Mouse (Mus musculus): ENCODE data around the gene Trem3. TPM values are rescaled to one million over a fixed set of nuclear protein-coding genes. Genes with fewer than 3 reads are reported as not detected.
A peak's percentile ranks its signal among the peaks of the same experiment; 100 is the strongest.

Gene Trem3
- polyA plus RNA-seq, 1 experiment: 0.38 TPM

DNA sequence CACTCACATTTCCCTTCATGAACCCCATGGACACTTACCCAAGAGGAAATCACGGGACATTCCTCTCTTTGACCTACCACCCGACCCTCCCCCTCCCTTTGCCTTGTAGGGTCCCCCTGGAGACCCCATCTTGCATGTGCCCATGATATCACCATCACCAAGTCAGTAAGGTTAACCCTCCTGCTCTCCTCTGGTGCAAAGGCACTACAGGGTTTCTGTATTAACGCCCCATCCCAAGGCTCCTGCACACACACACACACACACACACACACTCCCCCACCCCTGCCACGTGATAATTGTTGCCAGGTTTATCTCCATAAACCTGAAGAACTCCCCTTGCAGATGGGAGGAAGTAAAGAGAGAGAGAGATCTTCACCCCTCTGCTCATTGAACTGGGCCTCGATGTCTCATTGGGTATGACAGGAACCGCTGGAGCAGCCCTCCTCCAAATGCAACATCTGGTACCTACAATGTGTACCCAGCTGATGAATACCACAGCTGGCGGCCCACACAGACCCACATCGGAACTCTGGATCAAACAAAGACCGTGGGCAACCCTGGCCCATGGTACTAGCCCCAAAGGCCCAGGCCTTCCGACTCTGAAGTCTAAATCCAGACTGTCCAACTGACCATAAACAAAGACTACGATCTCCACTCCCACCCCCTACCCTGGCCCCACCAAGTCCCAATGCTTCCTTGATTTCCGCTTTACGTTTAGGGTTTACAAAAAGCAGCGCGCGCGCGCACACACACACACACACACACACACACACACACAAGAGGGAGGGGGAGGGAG, 33.6 kb downstream of the Trem3 start:
- Histone ChIP-seq H3K4me1 (ENCODE audit: control insufficient read depth, insufficient read depth, low read length) (no peaks in the 10 kb centered on the region), H3K27ac (ENCODE audit: insufficient read depth, low read length) (no peak overlapping the region), H3K4me3 (ENCODE audit: insufficient read depth, low read length) (no peak overlapping the region)

DNA sequence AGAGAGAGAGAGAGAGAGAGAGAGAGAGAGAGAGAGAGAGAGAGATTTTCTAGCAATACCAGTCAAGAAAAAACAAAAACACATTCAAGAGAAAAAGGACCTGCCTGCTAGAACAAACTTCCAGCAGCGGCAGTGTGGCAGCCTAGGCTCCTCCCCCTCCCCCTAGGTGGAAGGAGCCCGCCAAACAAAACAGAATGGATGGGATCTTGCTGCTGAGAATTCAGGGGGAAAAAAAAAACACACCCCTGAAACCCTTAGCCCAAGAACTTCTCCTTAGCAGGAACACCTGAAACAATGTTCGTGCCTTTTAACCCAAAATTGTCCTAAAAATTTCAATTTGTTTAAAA, 34.1 kb downstream of the Trem3 start:
- H3K4me1 ChIP-seq (ENCODE audit: control insufficient read depth, insufficient read depth, low read length): no peaks in the 10 kb centered on the region
- no peak overlapping the region for H3K27ac ChIP-seq (ENCODE audit: insufficient read depth, low read length)
- no peak for TF ChIP-seq POLR2A (IDR thresholded peaks at IDR 0.05; ENCODE audit: extremely low read depth, insufficient read depth, low read length)
- no peak overlapping the region for H3K4me3 ChIP-seq (ENCODE audit: insufficient read depth, low read length)

More for the DNA sequence above, 33.6 kb downstream of the Trem3 start:
- TF ChIP-seq CTCF (IDR thresholded peaks at IDR 0.05; ENCODE audit: extremely low read depth, insufficient read depth, low read length): no peak

DNA sequence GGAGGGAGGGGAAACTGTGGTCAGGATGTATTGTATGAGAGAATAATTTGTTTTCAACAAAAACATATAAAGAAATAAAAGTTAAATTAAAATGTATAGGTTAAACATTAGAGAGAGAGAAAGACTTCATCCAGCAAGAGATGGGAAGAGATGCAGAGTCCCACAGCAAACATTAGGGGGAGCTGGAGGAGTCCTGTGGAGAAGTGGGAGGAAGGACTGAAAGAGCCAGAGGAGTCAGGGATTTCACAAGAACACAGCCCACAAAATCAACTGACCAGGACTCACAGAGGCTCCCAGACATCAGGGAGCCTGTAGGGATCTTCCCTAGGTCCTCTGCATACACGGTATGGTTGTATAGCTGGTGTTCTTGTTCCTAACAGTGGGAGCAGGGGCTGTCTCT, 39.2 kb downstream of the Trem3 start:
- no peaks in the 10 kb centered on the region for H3K4me1 ChIP-seq (ENCODE audit: control insufficient read depth, insufficient read depth, low read length)
- H3K27ac ChIP-seq (ENCODE audit: insufficient read depth, low read length): no peak overlapping the region
- H3K4me3 ChIP-seq (ENCODE audit: insufficient read depth, low read length): no peak overlapping the region
- TF ChIP-seq CTCF (IDR thresholded peaks at IDR 0.05; ENCODE audit: extremely low read depth, insufficient read depth, low read length) (peak; percentile 35; the same call in 1 of the 2 replicates), POLR2A (IDR thresholded peaks at IDR 0.05; ENCODE audit: extremely low read depth, insufficient read depth, low read length) (no peak)

DNA sequence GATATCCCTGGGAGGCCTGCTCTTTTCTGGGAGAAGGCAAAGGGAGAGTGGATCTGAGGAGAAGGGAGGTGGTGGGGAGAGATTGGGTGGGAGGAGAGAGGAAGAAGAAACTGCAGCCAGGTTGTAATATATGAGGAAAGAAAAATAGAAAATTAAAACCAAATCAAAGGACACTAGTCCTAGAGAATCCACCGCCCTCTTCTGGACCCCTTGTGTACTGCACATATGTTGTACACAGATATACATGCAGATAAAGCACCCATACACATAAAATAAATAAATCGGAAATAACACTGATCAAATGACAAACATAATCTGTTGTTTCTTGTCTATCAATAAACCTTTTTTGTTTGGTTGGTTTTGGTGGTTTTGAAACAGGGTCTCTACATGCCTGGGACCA, 39.7 kb downstream of the Trem3 start:
- TF ChIP-seq POLR2A (IDR thresholded peaks at IDR 0.05; ENCODE audit: extremely low read depth, insufficient read depth, low read length): no peak
- no peak for TF ChIP-seq CTCF (IDR thresholded peaks at IDR 0.05; ENCODE audit: extremely low read depth, insufficient read depth, low read length)
- no peaks in the 10 kb centered on the region for H3K4me1 ChIP-seq (ENCODE audit: control insufficient read depth, insufficient read depth, low read length)
- H3K4me3 ChIP-seq (ENCODE audit: insufficient read depth, low read length): no peak overlapping the region
- H3K27ac ChIP-seq (ENCODE audit: insufficient read depth, low read length): no peak overlapping the region

DNA sequence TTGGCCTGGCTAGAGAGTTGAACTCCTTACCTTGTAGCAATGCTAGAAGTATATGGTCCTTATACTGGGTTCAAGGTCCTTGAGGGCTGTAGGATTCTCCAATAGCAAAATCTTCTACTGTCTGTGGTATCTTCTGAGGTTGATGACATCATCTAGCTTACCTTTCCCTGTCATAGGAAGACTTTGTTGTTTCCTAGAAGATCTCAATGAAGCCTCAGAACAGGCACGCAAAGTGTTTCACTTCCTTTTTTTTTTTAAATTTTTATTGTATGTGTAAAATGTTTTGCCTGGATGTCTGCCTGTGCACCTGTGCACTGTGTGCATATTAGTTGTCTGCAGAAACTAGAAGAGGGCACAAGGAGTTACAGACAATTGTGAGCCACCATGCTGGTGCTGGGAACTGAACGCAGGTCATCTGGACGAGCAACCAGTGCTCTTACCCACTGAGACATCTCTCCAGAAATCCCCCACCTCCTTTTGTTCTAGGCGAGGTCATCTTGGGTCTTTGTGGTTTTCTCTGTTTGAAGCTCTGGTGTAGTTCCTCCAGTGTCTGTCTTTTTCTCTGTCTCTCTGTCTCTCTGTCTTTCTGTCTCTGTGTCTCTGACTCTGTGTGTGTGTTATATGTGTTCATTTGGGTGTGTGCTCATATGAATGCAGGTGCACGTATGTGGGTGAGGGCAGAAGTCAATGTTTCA, 46.1 kb downstream of the Trem3 start:
- H3K4me1 ChIP-seq (ENCODE audit: control insufficient read depth, insufficient read depth, low read length): no peaks in the 10 kb centered on the region
- no peak overlapping the region for H3K27ac ChIP-seq (ENCODE audit: insufficient read depth, low read length)
- H3K4me3 ChIP-seq (ENCODE audit: insufficient read depth, low read length): no peak overlapping the region
- no peak for TF ChIP-seq CTCF (IDR thresholded peaks at IDR 0.05; ENCODE audit: extremely low read depth, insufficient read depth, low read length)
- no peak for TF ChIP-seq POLR2A (IDR thresholded peaks at IDR 0.05; ENCODE audit: extremely low read depth, insufficient read depth, low read length)

DNA sequence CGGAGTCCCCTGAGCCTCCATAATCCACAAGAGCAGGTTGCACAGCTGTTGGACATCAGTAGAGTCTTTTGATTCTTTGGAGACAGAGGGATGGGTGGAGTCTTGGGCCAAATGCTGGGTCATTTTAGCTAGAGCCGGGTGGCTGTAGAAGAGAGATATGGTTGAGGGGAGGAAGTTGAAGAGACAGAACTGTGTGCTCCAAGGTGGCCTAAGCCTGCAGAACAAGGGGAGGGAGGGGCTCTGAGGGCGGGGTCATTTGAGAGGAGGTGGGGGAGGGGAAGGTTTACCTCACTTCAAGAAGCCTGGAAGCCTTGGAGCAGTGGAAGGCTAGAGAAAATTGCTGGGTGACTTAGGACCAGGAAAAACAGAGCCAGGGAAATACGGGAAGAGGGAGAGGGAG, 51.6 kb downstream of the Trem3 start, which contains the start of gene Treml2:
Treml2 (plus strand) TSS at position 296 of the 400 bp plus-strand sequence.
- Histone ChIP-seq H3K27ac (ENCODE audit: insufficient read depth, low read length) (no peak within 1 kb of the TSS), H3K4me3 (ENCODE audit: insufficient read depth, low read length) (no peak within 1 kb of the TSS), H3K4me1 (ENCODE audit: control insufficient read depth, insufficient read depth, low read length) (no peaks in the 10 kb centered on the region)
- TF ChIP-seq POLR2A (IDR thresholded peaks at IDR 0.05; ENCODE audit: extremely low read depth, insufficient read depth, low read length) (no peak), CTCF (IDR thresholded peaks at IDR 0.05; ENCODE audit: extremely low read depth, insufficient read depth, low read length) (no peak)

DNA sequence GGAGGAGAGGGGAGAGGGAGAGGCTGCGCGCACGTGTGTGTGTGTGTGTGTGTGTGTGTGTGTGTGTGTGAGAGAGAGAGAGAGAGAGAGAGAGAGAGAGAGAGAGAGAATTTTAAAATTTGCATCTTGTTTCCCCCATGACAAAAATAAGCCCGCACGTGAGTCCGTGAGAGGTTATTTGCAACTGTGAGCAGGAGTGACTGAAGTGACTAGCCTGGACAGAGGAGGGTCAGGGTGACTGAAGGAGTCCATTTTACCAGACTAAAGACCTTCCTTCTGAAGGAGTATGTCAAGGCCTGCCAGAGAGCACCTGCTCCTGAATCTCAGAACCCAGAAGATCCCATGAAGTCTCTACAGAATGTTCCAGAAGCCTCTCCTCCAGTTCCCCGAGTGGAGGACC, 52.2 kb downstream of the Trem3 start:
- no peak overlapping the region for H3K4me3 ChIP-seq (ENCODE audit: insufficient read depth, low read length)
- TF ChIP-seq CTCF (IDR thresholded peaks at IDR 0.05; ENCODE audit: extremely low read depth, insufficient read depth, low read length) (no peak), POLR2A (IDR thresholded peaks at IDR 0.05; ENCODE audit: extremely low read depth, insufficient read depth, low read length) (no peak)
- no peaks in the 10 kb centered on the region for H3K4me1 ChIP-seq (ENCODE audit: control insufficient read depth, insufficient read depth, low read length)
- no peak overlapping the region for H3K27ac ChIP-seq (ENCODE audit: insufficient read depth, low read length)

DNA sequence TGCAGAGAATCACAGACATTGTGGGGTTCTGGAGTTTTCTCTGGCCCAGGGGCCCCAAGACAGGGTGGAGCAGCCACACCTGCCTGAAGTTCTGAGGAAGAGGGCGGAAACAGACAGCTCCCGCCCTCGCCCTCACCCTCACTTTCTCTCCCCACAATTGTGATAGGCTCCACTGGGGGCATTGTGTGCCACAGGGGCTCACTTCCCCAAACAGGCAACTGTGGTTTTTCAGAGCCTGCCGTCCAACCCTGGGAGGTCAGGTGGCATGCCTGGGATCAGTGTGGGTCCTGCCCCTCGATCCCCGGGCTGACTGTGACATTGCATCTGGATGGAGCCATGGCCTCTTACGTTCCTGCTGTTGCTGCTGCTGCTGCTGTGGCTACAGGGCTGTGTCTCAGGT, 52.6 kb downstream of the Trem3 start:
- Histone ChIP-seq H3K27ac (ENCODE audit: insufficient read depth, low read length) (no peak overlapping the region), H3K4me3 (ENCODE audit: insufficient read depth, low read length) (no peak overlapping the region), H3K4me1 (ENCODE audit: control insufficient read depth, insufficient read depth, low read length) (no peaks in the 10 kb centered on the region)
- no peak for TF ChIP-seq POLR2A (IDR thresholded peaks at IDR 0.05; ENCODE audit: extremely low read depth, insufficient read depth, low read length)
- TF ChIP-seq CTCF (IDR thresholded peaks at IDR 0.05; ENCODE audit: extremely low read depth, insufficient read depth, low read length): no peak

DNA sequence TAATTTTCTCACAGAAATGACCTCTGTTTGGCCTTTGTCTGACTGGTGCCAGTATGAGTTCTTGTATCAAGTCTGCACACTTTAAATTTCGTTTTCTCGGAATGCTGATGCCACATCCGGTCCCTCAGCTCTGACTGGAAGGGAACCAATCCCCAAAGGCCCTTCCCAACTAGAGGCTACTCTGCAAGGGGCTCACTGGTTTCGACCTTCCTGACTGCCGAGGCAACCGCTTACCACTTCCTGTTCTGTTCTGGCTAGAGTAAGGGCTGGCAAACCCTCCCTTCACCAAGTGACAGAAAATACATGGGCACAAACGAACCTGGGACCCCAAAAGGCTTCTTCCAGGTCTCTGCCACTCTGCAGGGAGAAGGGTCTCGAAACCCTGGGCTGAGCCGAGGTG, 53.3 kb downstream of the Trem3 start:
- TF ChIP-seq CTCF (IDR thresholded peaks at IDR 0.05; ENCODE audit: extremely low read depth, insufficient read depth, low read length) (no peak), POLR2A (IDR thresholded peaks at IDR 0.05; ENCODE audit: extremely low read depth, insufficient read depth, low read length) (no peak)
- Histone ChIP-seq H3K27ac (ENCODE audit: insufficient read depth, low read length) (no peak overlapping the region), H3K4me1 (ENCODE audit: control insufficient read depth, insufficient read depth, low read length) (no peaks in the 10 kb centered on the region), H3K4me3 (ENCODE audit: insufficient read depth, low read length) (no peak overlapping the region)

DNA sequence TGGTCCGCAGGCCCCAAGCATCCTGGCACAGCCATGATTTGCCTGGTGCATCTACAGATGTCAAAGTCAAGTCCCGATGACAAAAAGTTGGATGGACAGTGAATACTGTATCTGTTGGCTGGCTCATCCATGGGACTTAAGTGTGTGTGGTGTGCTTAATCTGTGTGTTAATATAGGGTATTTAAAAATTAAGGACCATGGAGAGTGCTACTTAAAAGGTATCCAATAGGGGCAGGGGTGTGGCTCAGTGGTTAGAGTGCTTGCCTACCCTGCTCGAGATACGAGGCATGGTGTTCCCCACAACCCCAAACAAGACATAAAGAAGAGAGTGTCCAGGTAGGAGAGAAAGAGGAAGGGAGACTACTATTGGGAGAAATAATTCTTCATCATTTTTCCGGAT, 54.2 kb downstream of the Trem3 start:
- no peak for TF ChIP-seq POLR2A (IDR thresholded peaks at IDR 0.05; ENCODE audit: extremely low read depth, insufficient read depth, low read length)
- TF ChIP-seq CTCF (IDR thresholded peaks at IDR 0.05; ENCODE audit: extremely low read depth, insufficient read depth, low read length): no peak
- no peak overlapping the region for H3K27ac ChIP-seq (ENCODE audit: insufficient read depth, low read length)
- H3K4me3 ChIP-seq (ENCODE audit: insufficient read depth, low read length): no peak overlapping the region
- H3K4me1 ChIP-seq (ENCODE audit: control insufficient read depth, insufficient read depth, low read length): no peaks in the 10 kb centered on the region

Other genes starting within 250 kb of the Trem3 start
- not detected in 2 replicates for gene 1700122O11Rik, start 209.5 kb upstream of the Trem3 start, polyA plus RNA-seq (2012; rRNA removed)
- gene 1700067P10Rik, start 158.5 kb upstream of the Trem3 start, polyA plus RNA-seq (2012; rRNA removed): 0.19 and 0.28 TPM in 2 replicates
- gene 9830107B12Rik, start 101.5 kb upstream of the Trem3 start, polyA plus RNA-seq (2012; rRNA removed): not detected in 2 replicates
- gene A530064D06Rik, start 80.5 kb upstream of the Trem3 start, polyA plus RNA-seq (2012; rRNA removed): not detected in 2 replicates
- 0.04 TPM in 1 of 2 replicates, not detected in the other for gene Trem1, start 15.0 kb upstream of the Trem3 start, polyA plus RNA-seq (2012; rRNA removed)
- 0.38 and 0.55 TPM in 2 replicates for gene Treml4, start 16.5 kb downstream of the Trem3 start, polyA plus RNA-seq (2012; rRNA removed)
- gene Treml2, start 51.7 kb downstream of the Trem3 start, polyA plus RNA-seq (2012; rRNA removed): 0.30 and 0.31 TPM in 2 replicates
- gene B430306N03Rik, start 68.4 kb downstream of the Trem3 start, polyA plus RNA-seq (2012; rRNA removed): 0.08 and 0.17 TPM in 2 replicates
- gene Trem2, start 98.6 kb downstream of the Trem3 start, polyA plus RNA-seq (2012; rRNA removed): 40.0 and 40.5 TPM in 2 replicates
- 0.11 and 0.38 TPM in 2 replicates for gene Treml1, start 112.1 kb downstream of the Trem3 start, polyA plus RNA-seq (2012; rRNA removed)
- gene Nfya, start 162.1 kb downstream of the Trem3 start, polyA plus RNA-seq (2012; rRNA removed): 26.1 and 26.5 TPM in 2 replicates
- gene Oard1, start 162.2 kb downstream of the Trem3 start, polyA plus RNA-seq (2012; rRNA removed): 19.9 and 21.7 TPM in 2 replicates
- gene Apobec2, start 185.2 kb downstream of the Trem3 start, polyA plus RNA-seq (2012; rRNA removed): 0.09 and 0.13 TPM in 2 replicates
- gene Tspo2, start 203.7 kb downstream of the Trem3 start, polyA plus RNA-seq (2012; rRNA removed): 0.29 TPM in 1 of 2 replicates, not detected in the other
- gene Unc5cl, start 207.1 kb downstream of the Trem3 start, polyA plus RNA-seq (2012; rRNA removed): 0.21 and 0.23 TPM in 2 replicates